Mouse (Mus musculus): ENCODE measurements around the gene Skint11.
"Not testable (repeated sequence)": the region's sequence is repeated elsewhere in the genome, so short reads cannot be mapped to it uniquely, and the experiment has no call there.

Gene Skint11

DNA sequence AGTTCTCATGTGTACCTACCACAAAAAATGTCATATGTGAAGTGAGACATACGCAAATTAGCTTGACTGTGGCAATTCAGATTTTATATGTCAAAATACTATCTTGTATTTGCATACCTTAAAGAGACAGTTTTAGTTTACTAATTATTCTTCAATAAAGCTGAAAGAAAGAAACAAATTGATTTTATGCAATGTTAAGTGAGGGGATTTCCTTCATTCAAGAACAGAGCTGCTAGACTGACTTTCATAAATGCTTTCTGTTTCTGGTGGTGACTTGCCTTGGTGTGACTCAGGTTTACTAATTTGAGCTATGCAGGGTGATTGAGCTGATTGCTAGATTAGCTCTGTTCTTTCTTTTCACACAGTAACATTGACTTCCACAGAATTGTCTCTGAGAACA is at the start of gene Skint11:
TSS of gene Skint11 (plus strand) at position 301 of the 400 bp plus-strand sequence.
- DNase-seq (ENCODE audit: inconsistent ontology term), result no peak

DNA sequence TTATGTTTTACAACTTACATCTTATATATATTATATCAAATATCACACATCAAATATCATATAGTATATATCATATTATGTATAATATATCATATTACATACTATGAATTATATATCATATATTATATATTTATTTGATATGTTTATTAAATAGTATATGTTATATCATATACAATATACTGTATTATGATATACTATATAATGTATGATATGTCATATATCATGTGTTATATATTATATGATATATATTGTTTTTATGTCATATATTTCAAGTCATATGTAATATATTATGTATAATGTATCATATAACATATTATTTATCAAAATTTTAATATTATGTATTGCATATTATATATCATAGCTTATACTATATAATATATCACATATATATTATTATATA is 2.0 kb upstream of the Skint11 start:
- DNase-seq (ENCODE audit: inconsistent ontology term), result no peak

DNA sequence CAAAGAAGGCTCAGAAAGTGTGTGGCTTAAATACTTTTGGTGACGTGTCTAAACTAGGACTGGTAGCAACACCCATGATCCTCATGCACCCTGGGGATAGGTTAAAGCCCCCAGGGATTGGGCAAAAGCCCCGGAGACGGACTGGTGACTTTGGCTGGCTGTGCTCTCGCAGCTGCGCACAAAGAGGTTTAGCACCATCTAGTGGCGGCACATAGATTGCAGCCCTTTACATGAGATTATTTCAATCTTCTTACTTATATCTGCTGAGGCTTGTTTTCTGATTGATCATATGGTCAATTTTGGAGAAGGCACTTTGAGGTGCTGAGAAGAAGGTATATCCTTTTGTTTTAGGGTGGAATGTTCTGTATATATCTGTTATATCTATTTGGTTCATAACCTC is 9.7 kb downstream of the Skint11 start:
- DNase-seq (ENCODE audit: inconsistent ontology term), result not testable (repeated sequence)

DNA sequence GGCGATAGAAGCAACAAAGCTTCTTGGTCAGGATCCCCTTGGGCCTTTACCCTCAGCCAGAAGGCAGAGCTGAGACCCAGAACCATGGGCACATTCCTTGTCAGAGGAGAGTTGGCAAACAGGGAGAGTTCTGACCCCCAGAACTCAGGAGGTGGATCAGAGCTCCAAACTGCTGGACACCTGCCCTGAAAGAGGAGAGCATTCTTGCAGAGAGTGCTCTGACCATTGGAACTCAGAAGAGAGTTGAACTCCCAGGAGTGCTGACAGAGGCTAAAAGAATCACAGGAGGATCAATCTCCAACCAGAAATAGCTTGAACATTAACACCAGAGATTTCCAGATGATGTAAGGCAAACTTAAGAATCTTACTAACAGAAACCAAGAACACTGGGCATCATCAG is 93.7 kb downstream of the Skint11 start:
- not testable (repeated sequence) for DNase-seq (ENCODE audit: inconsistent ontology term)
